Mouse (Mus musculus) E14TG2a.4 (cell line): Measurements from ENCODE around the gene Hinfp.

Source experiments
- CTCF ChIP-seq: conservative IDR thresholded peaks from 2 replicates; pipeline ENCODE4 v1.5.1; 2014; ENCODE audit warnings: low read length
- NANOG ChIP-seq: IDR thresholded peaks from 2 replicates; pipeline ENCODE4 v1.6.1; 2014; ENCODE audit warnings: borderline replicate concordance, low read length, mixed read lengths
- POU5F1 ChIP-seq: IDR thresholded peaks from 2 replicates; pipeline ENCODE4 v1.6.1; 2014; ENCODE audit warnings: low read length, borderline replicate concordance

DNA sequence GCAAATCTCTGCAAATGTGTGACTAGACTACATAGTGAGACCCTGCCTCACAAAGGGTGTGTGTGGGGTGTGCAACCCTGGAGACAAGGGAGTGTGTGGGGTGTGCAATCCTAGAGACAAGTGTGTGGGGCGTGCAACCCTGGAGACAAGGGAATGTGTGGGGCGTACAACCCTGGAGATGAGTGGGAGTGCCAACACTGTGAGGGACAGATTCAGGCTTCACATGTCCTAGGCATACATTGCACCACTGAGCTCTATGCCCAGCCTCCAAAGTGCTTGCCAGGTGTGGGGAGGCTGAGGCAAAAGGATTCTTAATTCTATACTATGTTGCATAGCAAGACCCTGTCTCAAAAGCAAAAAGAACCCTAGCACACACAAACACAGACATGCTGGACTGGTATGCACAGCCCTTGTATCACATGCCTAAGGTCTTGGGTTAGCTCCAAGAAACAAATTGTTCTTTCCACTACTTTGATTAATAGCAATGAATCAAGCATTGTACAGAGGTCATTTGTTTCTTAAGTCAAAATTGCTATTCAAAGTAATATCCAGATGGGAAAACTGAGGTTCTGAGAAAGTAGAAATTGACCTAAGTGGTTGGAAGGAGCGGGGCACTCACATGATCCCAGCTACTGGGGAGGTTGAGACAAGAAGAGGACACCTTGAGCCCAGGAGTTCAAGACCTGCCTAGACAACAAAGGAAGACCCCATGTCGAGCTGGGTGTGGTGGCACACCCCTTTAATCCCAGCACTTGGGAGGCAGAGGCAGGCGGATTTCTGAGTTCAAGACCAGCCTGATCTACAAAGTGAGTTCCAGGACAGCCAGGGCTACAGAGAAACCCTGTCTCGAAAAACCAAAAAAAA, 40.3 kb upstream of the Hinfp start:
- TF ChIP-seq CTCF (no peak), NANOG (no peak), POU5F1 (no peak)
